In the genomic region with DNA sequence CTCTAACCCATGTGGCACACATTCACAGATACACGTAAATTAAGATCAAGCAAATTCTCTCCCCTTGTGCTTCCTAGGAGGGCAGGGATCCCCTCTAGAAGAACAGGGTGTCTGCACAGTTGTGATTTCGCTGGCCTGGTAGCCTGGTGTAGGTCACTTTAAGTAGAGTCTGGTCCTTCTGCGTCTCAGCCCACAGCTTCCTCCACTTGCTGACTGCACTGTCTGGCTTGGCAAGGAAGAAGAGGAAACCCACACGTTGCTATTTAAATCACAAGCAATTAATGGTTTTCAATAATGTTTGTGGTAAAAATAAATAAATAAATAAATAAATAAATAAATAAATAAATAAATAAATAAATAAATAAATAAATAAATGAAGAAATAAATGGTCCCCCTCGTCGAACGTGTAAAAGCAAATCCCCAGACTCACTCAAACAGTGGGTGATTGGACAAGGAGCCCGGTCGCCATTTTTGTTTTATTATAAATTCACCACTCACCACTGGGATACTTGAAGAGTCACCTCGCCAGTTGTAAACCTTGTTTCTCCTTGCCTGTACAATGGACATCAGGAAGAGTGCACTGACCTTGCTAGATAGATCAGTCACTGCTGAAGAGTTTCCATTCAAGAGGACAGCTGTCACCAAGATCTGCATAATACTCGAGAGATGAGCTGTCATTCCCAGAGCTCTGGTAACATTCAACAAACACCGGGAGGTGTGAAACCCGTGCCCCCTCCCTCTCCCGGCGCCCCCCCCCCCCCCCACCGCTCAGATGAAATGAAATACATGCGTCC, we compare ENCODE assay signal across 8 mouse cellular contexts.
A peak's percentile ranks its signal among the peaks of the same experiment; 100 is the strongest.
DNase-seq lines count a peak whose midpoint lies in the region; ATAC-seq and TF ChIP-seq lines count a peak whose summit lies in the region.

No protein-coding gene starts in this region.

- no peaks in the 10 kb centered on the region for H3K9me3 ChIP-seq in kidney, embryonic 16.5 days (ENCODE audit: low read length)
- no peaks in the 10 kb centered on the region for H3K9me3 ChIP-seq in embryonic facial prominence, embryonic 15.5 days (replicated peaks)
- no peaks in the 10 kb centered on the region for H3K9me3 ChIP-seq in hindbrain, postnatal 0 days (ENCODE audit: low read length)
- H3K9me3 ChIP-seq in midbrain, embryonic 15.5 days, result no peaks in the 10 kb centered on the region

- 45% methylated on average over 15 of the region's 17 CpGs for WGBS in kidney, embryonic 16.5 days
- WGBS in embryonic facial prominence, embryonic 15.5 days, result 49% methylated on average over 13 of the region's 17 CpGs
- 35% methylated on average over 15 of the region's 17 CpGs for WGBS in hindbrain, postnatal 0 days
- 38% methylated on average over 15 of the region's 17 CpGs for WGBS in midbrain, embryonic 15.5 days

- no peak for ATAC-seq in kidney, embryonic 16.5 days (ENCODE audit: low FRiP score, low TSS enrichment)
- peak; percentile 22; the same call in 1 of the 2 replicates for ATAC-seq in embryonic facial prominence, embryonic 15.5 days (ENCODE audit: insufficient number of reproducible peaks, low FRiP score, low TSS enrichment, low read depth)
- peak; percentile 16; the same call in 1 of the 2 replicates for ATAC-seq in hindbrain, postnatal 0 days
- peak; percentile 12; the same call in 1 of the 2 replicates for ATAC-seq in midbrain, embryonic 15.5 days (replicated peaks)

- H3K9ac ChIP-seq in kidney, embryonic 16.5 days (replicated peaks; ENCODE audit: low read length), result no peak overlapping the region
- H3K9ac ChIP-seq in embryonic facial prominence, embryonic 15.5 days, result no peak overlapping the region
- H3K9ac ChIP-seq in hindbrain, postnatal 0 days (replicated peaks; ENCODE audit: low read length), result no peak overlapping the region; the same call in 1 of the 2 replicates
- no peak overlapping the region for H3K9ac ChIP-seq in midbrain, embryonic 15.5 days

- H3K36me3 ChIP-seq in kidney, embryonic 16.5 days (ENCODE audit: insufficient read depth, low read length), result no peaks in the 10 kb centered on the region
- no peaks in the 10 kb centered on the region for H3K36me3 ChIP-seq in embryonic facial prominence, embryonic 15.5 days
- no peaks in the 10 kb centered on the region for H3K36me3 ChIP-seq in hindbrain, postnatal 0 days (ENCODE audit: insufficient read depth, low read length)
- no peaks in the 10 kb centered on the region for H3K36me3 ChIP-seq in midbrain, embryonic 15.5 days (replicated peaks)

- H3K27ac ChIP-seq in kidney, embryonic 16.5 days (ENCODE audit: low read length), result no peak overlapping the region
- H3K27ac ChIP-seq in embryonic facial prominence, embryonic 15.5 days (replicated peaks), result no peak overlapping the region
- no peak overlapping the region for H3K27ac ChIP-seq in hindbrain, postnatal 0 days
- H3K27ac ChIP-seq in midbrain, embryonic 15.5 days, result peak overlapping the region; percentile 74; the same call in 1 of the 2 replicates

- H3K4me1 ChIP-seq in kidney, embryonic 16.5 days (ENCODE audit: insufficient read depth, low read length), result peaks cover 10% of the 10 kb centered on the region
- H3K4me1 ChIP-seq in embryonic facial prominence, embryonic 15.5 days, result peaks cover 13% of the 10 kb centered on the region
- no peaks in the 10 kb centered on the region for H3K4me1 ChIP-seq in hindbrain, postnatal 0 days (ENCODE audit: insufficient read depth, low read length)
- peaks cover 14% of the 10 kb centered on the region for H3K4me1 ChIP-seq in midbrain, embryonic 15.5 days

- no peak overlapping the region for H3K4me3 ChIP-seq in kidney, embryonic 16.5 days (ENCODE audit: low read length)
- H3K4me3 ChIP-seq in embryonic facial prominence, embryonic 15.5 days (replicated peaks), result peak overlapping the region; percentile 35; the same call in 1 of the 2 replicates
- H3K4me3 ChIP-seq in hindbrain, postnatal 0 days (ENCODE audit: low read length), result no peak overlapping the region
- H3K4me3 ChIP-seq in midbrain, embryonic 15.5 days, result 0 out of 2 replicates have a peak overlapping the region, but pooled peaks have one; percentile 24

- peak overlapping the region; percentile 55 for H3K4me2 ChIP-seq in kidney, embryonic 16.5 days (replicated peaks; ENCODE audit: low read depth, low read length)
- peak overlapping the region; percentile 66 for H3K4me2 ChIP-seq in embryonic facial prominence, embryonic 15.5 days (replicated peaks)
- peak overlapping the region; percentile 58 for H3K4me2 ChIP-seq in hindbrain, postnatal 0 days (ENCODE audit: low read depth, low read length)
- peak overlapping the region; percentile 49 for H3K4me2 ChIP-seq in midbrain, embryonic 15.5 days

- H3K27me3 ChIP-seq in kidney, embryonic 16.5 days (ENCODE audit: insufficient read depth, low read length), result no peaks in the 10 kb centered on the region
- H3K27me3 ChIP-seq in embryonic facial prominence, embryonic 15.5 days, result no peaks in the 10 kb centered on the region
- no peaks in the 10 kb centered on the region for H3K27me3 ChIP-seq in hindbrain, postnatal 0 days (ENCODE audit: insufficient read depth, low read length)
- no peaks in the 10 kb centered on the region for H3K27me3 ChIP-seq in midbrain, embryonic 15.5 days (replicated peaks)

- no peak for DNase-seq in kidney, adult 9 months
- no peak for DNase-seq in hindbrain, postnatal 0 days (ENCODE audit: low spot score)
- no peak for DNase-seq in right cerebral cortex, adult 2 months (ENCODE audit: low spot score in 2 of 2)
- DNase-seq in layer of hippocampus, adult 11-12 months (ENCODE audit: low spot score), result no peak
- no peak for DNase-seq in cerebellum, postnatal 25 days

- TF ChIP-seq CTCF in hindbrain, postnatal 0 days (IDR thresholded peaks at IDR 0.05; ENCODE audit: low read depth), result no peak

Comparison
In these comparisons a context has a peak if more than half of its experiments do, and no peak if none do; other contexts are left out.
1. H3K4me3 ChIP-seq: peak in embryonic facial prominence, embryonic 15.5 days (single experiment) and midbrain, embryonic 15.5 days (single experiment); none in kidney, embryonic 16.5 days (single experiment) and hindbrain, postnatal 0 days (single experiment).
2. Peak in every context shown above with its lines, with median percentiles within 50 percentile points of each other: H3K4me2 ChIP-seq.